Mouse (Mus musculus): Measurements from ENCODE around the gene Procr.

Gene Procr

DNA sequence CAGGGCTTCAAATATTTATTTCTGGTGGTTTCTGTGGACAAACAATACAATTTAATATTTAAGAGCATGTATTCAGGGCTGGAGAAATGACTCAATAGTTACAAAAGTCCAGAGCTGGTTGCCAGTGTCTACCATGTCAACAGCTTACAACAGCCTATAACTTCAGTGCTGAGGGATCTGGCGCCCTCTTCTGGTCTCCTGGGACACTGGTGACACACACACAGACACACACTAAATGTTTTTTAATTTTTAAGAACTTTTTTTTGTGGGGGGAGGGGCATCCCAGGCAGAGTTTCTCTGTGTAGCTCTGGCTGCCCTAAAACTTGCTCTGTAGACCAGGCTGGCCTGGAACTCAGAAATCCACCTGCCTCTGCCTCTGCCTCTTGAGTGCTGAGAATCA is 4.8 kb downstream of the Procr start:
- peak; percentile 65 for DNase-seq (ENCODE audit: low read depth, low spot score)

DNA sequence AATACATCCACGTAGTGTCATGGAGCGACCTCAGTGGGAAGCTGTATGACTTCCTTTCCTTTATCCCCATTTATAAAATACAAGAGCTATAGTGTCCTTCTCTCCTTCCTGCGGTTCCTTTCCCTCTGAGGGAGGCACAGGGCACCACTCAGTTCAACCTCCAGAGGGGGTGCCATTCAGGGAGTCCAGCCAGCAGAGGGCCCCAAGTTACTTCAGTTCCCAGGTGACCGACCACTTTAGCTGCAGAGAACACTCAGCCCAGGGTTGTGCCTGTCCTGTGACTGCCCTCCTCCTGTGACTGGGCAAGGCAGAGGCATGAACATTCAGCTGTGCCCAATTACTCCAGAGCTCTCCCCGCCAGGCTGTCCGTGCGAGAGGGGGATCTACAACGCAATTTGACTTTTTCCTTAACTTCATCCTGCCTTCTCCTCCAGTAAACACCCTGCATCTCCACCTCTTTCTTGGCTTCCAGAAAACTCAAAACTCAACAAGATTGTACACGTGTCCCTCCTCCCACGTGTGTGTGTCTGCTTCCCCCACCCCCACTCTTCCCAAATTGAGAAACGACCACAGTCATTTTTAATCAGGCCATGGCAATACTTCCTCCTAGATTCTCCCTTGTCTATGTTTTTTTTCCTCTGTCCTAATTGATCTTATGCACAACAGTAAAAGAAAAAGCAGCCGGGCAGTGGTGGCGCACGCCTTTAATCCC is 6.1 kb downstream of the Procr start:
- no peak for DNase-seq (ENCODE audit: low read depth, low spot score)

DNA sequence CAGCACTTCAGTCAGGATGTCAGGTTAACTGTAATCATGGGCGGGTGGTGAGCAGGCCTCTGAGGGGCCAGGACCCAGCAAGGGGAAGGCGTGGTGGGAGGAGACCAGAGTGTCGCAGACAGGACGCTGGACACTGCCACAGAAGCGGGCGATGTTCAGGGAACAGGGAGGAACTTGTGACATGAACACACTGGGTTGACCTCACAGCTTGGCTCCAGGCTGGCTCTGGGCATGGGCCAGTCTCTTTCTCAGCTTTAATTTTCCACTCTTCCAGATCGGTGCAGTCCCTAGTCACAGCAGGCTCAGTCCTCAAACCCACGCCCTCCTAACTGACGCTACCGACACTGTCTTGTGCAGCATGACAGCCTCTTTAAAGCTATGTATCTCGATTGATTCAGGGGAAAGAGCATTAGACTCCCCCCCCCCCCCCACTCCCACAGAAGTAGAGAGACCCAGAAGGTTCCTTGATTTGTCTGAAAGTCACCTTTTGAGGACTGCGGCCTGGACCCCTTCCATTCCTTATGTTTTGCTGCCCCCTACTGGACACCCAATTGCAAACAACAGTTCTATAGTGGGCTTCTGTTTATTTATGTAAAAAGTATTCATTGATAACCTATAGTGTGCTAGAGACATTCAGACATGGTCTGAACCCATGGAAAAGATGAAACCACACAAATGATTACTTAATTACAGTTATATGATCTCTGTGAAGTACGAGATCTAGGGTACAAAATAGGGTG is 13.9 kb downstream of the Procr start:
- peak; percentile 84 for DNase-seq (ENCODE audit: low read depth, low spot score)

DNA sequence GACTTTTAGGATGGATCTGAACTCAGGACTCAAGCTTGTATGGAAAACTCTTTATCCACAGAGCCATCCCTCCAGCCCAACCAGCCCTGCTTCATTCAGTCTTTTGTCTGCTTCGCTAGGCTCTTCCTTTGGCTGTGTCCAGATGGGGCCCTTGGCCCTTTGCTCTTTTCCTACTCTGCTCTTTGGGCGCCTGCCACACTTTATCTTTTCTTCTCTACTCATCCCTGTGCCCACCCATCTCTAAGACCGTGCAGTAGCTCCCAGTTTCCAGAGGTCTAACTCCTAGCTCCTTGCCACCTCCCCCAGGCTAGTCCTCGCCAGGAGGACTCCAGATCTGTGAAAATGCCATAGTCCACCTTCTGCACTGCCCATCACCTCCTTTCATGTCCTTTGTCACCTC is 22.7 kb downstream of the Procr start:
- DNase-seq (ENCODE audit: low read depth, low spot score), result no peak

DNA sequence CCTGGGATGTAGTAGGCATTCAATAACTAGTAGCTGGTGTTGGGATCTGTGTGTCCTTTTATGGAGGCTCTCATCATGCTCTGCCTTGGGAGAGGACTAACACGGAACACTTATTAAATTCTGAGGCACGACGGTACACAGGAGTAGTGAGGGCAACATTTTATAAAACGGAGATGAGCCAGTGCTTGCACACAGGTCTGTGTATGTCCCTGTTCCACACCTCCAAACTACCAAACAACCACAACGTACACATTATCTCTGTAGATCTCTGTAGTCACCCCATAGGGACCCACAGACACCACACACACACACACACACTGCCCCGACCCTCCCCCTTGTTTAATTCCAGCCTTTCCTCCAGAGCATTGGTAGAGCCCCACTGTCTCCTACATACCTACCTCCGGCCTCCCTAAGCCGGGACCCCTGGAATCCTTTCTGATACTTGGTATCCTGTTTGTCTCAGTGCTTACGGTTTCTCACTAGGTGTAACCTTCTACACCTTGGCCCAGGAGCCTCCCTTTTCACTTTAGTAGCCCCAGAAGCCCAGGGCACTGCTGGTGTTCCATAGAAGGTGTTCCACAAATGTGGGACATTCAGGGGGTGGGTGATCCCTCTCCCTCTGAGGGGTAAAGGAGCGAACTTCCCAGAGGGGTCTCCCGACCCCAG is 23.5 kb downstream of the Procr start:
- DNase-seq (ENCODE audit: low read depth, low spot score), result no peak

DNA sequence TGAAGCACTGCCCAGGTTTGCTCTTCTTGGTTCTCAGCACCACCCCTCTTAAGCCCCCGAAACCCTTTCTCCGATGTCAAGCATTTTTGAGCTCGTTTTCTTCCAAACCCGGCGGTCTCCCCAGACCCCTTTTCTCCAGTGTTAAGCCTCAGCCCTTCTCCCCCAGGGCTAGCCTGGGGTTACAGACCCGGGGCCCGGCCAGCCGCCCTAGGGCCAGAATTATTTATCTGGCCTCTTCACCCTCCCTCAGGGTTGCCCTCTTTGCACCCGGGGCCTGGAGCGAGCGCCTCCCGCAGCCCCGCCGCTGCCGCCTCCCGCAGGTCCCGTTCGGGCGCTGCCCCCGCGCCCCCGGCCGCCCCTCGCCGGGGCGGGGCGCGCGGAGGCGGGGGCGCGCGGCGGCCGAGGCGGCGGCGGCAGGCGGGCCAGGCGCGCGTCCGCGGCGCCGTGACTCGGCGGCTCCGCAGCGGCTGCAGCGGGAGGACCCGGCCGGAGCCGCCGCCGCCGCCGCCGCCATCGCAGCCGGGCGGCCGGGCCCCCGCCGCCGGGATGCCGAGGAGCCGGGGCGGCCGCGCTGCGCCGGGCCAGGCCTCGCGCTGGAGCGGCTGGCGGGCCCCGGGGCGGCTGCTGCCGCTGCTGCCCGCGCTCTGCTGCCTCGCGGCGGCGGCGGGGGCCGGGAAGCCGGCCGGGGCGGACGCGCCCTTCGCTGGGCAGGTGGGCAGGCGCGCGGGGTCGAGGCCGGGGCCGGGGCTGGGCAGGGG is 24.2 kb downstream of the Procr start, which contains the start of gene Mmp24:
Gene Mmp24 (plus strand): TSS at position 416 of the 758 bp plus-strand sequence.
- DNase-seq (ENCODE audit: low read depth, low spot score), result no peak

DNA sequence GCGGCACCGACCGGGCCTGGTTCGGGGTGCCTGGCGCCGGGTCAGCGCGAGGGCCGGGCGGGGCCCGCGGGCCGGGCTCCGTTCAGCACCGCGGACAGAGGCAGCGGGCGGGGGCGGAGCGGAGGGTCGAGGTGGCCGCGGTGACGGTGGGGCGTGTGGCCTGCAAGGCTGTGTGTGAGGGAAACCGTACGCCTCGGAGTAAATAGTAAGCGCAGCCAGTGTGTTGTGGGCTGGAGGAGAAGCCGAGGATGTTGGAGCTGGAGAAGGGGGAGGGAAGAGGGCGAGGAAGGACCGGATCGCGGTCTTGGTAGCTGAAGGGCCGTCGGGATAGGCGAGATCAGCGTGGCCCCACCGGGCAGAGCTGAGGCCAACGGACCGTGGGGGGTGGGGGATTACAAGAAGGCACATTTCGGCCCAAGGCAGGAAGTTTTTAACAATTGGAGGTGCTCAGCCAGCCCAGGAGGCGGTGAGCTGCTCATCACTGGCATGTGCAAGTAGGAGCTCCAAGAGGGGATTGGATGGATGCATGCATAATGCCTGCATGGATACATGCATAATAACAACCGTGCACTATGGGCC is 24.9 kb downstream of the Procr start:
- peak; percentile 56 for DNase-seq (ENCODE audit: low read depth, low spot score)

DNA sequence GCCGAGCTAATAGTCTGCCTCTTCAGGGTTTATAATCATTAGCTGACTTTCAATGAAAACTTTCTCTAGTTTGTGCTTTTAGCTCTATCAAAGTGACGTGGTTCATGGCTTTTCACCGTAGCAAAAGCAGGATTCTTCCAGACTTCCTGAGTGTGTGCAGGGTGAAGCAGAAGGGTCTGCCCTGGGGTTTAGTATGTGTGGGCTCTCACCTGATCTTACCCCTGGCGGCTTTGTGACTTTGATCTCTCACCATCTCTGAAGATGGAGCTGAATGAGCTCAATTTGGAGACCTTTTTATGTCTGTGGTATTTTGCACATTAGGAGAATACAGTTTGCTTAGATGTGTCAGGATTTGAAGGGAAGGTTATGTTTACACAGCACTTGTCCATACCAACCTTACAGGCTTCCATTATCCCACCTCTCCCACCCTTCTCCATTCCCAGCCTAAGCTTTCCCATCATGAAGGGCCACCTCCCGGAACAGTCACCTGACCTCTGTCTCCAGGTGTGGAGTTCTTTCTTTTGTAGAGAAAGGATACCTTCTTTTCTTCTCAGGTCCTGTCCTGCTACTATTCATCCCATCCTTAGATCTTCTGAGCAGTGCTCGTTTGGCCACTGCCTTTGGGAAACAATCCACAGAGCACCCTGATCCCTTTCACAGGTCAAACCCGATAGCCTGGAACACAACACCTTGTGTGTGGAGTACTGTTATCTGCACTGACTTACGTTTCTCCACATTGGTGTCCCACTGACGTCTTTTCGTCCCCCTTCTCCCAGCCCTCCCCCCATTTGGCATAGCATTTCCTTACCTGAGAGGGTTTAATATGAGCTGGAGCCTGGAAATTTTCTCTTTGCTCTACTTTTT is 26.1 kb downstream of the Procr start:
- DNase-seq (ENCODE audit: low read depth, low spot score), result no peak

DNA sequence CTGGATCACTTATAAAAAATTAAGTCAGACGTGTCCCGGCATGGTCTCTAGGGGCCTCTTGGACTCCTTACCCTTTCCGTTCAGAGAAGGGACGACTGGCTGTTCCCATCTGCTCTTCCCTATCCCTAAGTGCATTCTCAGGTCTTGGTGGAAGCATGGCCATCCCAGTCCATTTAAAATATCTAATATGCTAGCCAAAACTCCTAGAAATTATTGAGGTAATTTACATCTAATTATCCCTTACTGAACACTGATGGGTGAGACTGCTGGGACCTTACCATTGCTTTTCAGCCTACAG is 26.7 kb downstream of the Procr start:
- no peak for DNase-seq (ENCODE audit: low read depth, low spot score)

DNA sequence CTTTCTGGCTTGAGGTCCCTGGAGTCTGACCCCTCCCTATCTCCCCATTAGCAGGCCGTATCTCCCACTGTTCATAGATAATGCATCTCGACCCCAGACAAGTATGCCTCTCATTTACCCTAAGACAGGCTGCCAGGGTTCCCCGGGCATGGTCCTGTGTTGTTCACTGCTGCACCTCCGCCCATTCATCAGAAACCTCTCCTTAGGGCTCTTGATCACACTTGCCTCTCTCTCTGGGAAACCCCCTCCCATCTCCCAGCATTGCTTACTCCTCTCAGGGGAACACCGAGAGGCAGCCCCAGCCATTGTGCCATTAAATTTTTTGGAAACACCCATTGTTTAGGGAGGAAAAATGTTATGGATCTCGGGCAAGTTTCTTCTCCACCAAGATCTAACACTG is 27.1 kb downstream of the Procr start:
- DNase-seq (ENCODE audit: low read depth, low spot score), result no peak

DNA sequence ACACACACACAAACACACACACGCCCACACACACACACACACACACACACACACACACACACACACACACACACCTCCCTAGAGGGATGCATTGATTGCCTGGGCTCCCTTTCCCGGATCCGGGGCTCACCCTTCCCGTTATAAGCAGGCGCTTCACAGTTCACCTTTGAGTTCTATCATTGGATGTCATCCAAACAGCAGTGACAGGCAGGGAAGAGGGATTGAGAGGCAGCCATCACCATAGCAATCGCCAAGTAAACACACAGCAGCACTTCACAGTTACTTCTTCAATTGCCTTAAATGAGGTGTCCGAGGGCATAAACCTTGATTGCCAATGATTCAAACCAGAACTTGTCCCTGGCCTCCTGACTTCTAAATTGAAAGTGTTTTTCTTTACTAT is 28.1 kb downstream of the Procr start:
- no peak for DNase-seq (ENCODE audit: low read depth, low spot score)

DNA sequence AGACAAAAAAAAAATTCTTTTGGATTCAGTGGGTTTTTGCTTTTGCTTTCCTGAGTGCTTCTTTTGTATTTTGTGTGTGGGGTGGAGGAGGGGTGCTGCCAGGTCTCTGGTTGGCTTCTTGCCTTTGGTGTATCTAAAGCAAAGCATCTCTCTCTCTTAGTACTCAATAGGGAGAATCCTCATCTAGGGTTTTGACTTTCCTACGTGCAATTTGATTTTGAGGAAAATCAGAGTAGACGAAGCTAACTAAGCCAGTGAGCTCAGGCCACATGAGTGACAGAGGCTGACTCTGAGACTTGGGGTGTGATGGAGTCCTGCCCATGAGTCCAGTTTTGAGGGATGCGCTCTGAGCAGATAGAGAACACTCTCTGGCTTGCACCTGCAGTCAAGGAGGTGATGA is 28.6 kb downstream of the Procr start:
- DNase-seq (ENCODE audit: low read depth, low spot score), result no peak

DNA sequence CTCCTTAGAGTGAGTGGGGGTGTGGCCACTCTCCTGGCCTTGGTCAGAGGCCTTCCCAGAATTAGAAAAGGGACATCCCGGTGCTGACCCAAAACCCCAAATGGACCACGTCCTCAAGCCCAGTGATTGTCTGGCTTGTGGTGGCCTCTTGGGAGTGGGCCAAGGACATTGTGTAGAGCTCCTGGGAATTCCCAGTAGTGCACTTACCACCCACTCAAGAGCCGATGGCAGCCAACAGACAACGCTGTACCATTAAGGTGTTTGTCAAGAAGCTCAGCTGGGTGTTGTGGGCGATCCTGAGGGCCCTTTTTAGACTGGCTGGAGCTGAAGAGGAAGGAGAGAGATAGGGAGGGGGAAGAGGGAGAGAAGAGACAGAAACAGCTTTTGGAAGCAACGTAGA is 33.6 kb downstream of the Procr start:
- no peak for DNase-seq (ENCODE audit: low read depth, low spot score)

DNA sequence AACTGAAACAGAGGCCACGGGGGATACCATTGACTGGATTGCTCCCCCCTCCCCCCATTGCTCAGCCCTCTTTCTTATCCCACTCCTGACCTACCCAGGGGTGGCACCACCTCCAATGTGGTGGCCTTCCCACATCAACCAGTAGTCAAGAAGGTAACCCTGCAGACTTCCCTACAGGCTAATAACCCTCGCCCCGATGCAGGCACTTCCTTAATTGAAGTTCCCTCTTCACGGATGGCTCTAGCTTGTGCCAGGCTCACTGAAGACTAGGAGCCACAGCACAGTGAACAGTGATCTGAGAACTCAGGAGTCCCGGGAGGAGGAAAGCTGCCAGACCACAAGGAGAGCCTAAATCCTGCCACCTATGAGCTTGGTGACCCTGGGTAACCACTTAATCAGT is 36.0 kb downstream of the Procr start:
- no peak for DNase-seq (ENCODE audit: low read depth, low spot score)

DNA sequence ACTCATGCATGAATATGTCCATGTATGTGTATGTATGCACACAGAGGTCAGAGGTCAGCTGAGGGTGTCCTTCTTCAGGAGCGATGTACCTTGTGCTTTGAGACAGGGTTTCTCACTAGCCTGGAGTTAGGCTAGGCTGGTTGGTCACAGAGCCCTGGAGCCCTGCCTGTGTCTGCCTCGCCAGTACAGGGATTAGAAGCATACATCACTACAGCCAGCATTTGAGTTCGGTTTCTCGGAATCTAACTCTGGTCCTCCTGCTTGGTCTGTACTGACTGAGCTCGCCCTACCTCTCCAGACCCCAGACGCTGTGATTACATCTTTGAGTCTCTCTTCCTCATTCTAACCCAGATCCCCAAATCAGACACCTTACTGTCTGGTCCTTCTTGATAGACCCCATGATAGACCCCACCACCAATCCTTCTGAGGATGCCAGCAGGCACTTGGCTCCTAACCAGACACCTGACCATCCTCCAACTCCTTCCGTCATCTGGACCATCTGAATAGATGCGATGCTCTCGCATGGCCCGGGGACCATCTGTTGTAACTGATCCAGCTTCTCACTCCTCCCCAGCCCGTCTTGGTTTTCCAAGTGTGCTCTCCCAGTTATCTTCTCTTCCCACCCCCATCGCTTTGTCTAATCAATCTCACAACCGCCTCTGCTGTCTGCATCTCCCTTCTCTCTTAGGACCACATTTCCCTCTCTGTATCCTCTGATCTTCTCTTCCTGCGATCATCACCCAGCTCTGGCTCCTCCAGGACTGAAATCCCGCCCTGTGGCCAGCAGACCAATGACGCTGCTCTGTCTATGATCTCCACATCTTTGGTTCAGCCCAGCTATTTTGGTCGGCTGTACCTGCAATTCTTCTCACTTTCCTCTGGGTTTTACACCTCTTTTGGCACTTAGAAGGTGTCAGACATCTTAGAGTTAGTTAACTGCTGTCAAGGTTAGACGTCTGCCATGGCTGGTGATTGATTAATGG is 37.3 kb downstream of the Procr start:
- no peak for DNase-seq (ENCODE audit: low read depth, low spot score)

DNA sequence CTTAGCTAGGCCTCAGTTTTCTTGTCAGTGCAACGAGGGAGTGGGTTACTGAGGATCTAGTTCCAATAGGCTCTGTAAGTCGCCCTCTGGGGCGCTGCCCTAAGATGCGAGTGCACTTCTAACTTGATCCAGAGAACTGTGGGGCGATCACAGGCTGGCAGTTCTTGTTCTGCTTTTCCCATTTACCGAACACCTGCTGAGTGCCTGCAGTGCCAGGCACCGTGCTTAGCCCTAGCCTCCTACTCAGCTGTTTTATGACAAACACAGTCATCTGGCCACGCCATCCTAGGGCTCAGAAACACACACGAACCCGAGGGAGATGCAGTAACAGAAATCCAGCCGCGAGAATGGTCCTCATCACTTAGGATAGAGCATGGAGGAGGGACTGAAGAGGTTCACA is 42.0 kb downstream of the Procr start:
- no peak for DNase-seq (ENCODE audit: low read depth, low spot score)

DNA sequence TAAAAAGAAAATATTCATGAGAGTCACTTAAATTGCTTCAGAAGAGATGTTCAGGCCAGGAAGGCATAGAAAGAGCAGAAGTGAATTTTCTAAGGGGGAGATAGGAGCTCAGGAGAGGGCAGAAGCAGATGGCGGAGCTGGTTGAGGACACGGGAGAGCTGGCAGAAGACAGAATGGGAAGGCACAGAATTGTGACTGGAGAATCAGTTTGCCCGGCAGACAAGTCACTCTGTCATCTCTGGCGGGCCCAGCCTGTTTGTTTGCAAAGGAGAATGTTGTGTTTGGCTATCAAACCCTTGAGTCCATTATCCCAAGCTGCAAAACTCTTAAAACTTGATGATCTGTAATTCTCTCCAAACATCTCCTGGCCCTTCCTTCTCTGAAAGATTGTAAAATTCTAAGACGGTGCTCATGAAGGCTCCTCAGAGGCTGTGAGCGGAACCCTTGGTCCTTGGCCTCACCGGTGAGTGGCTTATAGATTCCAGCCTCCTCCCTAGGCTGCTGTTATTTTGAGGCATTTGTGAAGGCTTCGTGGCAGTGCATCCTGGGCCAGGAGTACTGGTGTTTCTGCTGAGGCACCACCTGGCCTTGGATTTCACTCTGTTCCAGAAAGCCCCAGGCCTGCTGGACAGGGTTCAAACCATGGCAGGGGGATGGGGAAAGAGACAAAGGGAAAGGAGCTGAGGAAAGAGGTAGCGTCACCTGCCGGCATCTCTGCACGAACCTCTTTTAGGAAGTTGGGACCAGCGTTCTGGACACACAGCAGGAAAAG is 43.9 kb downstream of the Procr start:
- no peak for DNase-seq (ENCODE audit: low read depth, low spot score)

DNA sequence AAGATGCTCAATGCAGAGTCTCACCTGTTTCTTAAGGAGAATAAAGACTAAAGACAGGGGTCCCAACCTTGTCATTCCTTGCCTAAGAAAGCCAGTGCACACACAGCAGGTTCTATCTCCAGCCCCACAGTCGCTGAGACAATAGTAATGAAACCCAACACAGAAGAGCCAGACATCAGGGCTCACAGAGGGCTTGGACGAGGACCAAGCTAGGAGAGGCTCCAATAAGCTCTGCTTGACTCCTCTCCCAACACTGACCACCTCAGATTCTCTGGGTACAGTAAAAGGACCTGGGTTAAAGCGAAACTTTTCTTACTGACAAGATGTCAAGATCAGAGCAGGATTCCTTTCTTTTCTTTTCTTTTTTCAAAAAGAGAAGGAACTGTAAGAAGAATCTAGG is 47.7 kb downstream of the Procr start:
- no peak for DNase-seq (ENCODE audit: low read depth, low spot score)

DNA sequence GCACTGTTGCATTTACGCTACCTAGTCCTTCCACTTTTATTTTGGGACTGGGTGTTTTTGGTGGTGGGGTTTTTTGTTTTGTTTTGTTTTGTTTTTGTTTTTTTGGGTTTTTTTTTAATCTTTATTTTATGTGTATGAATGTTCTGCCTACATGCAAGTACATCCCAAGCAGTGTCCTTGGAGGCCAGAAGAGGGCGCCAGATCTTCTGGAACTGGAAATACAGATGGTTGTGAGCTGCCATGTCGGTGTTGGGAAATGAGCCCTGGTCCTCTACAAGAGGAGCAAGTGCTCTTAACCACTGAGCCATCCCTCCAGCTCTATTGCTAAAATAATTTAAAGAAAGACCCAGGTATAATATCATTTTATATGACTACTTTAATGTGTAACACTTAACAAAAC is 51.8 kb downstream of the Procr start:
- DNase-seq (ENCODE audit: low read depth, low spot score), result peak; percentile 43

All from mesoderm, embryonic 11.5 days (tissue).